Mouse (Mus musculus): ENCODE results near the gene Cmya5. TPM values are rescaled to one million over a fixed set of nuclear protein-coding genes. Genes with fewer than 3 reads are reported as not detected.
A peak's percentile ranks its signal among the peaks of the same experiment; 100 is the strongest.
"Not testable (repeated sequence)": the region's sequence is repeated elsewhere in the genome, so short reads cannot be mapped to it uniquely, and the experiment has no call there.

Gene Cmya5
- total RNA-seq, 2 experiments from 2014 or later, result 179 to 186 TPM

GRCm38 (mm10) chr13:93128961-93129360 is 15.6 kb downstream of the Cmya5 start:
- intact Hi-C loops (cut with DNase I), result no loop called here
- DNase-seq, result no peak

- no peak for DNase-seq
- intact Hi-C loops (cut with DNase I), result no loop called here
Observed at GRCm38 (mm10) chr13:93128111-93128860, 16.2 kb downstream of the Cmya5 start.

- intact Hi-C loops (cut with DNase I), result no loop called here
- no peak for DNase-seq
Observed at GRCm38 (mm10) chr13:93122321-93122720, 22.2 kb downstream of the Cmya5 start.

GRCm38 (mm10) chr13:93117241-93117640 is 27.3 kb downstream of the Cmya5 start:
- no peak for DNase-seq
- intact Hi-C loops (cut with DNase I), result no loop called here

GRCm38 (mm10) chr13:93102340-93103090 is 42.0 kb downstream of the Cmya5 start:
- intact Hi-C loops (cut with DNase I), result no loop called here
- DNase-seq, result no peak

- intact Hi-C loops (cut with DNase I), result no loop called here
- DNase-seq, result no peak
Observed at GRCm38 (mm10) chr13:93098596-93098995, 45.9 kb downstream of the Cmya5 start.

GRCm38 (mm10) chr13:93096643-93097042 is 47.9 kb downstream of the Cmya5 start:
- intact Hi-C loops (cut with DNase I), result no loop called here
- no peak for DNase-seq

- intact Hi-C loops (cut with DNase I), result no loop called here
- DNase-seq, result no peak
Observed at GRCm38 (mm10) chr13:93095097-93095791, 49.3 kb downstream of the Cmya5 start.

GRCm38 (mm10) chr13:93094204-93094935 is 50.2 kb downstream of the Cmya5 start:
- no peak for DNase-seq
- intact Hi-C loops (cut with DNase I), result no loop called here

GRCm38 (mm10) chr13:93093697-93094096 is 50.8 kb downstream of the Cmya5 start:
- no peak for DNase-seq
- intact Hi-C loops (cut with DNase I), result no loop called here

GRCm38 (mm10) chr13:93092916-93093429 is 51.6 kb downstream of the Cmya5 start:
- intact Hi-C loops (cut with DNase I), result no loop called here
- DNase-seq, result no peak

GRCm38 (mm10) chr13:93091866-93092455 is 52.6 kb downstream of the Cmya5 start:
- peak; percentile 22 to 66 for DNase-seq
- intact Hi-C loops (cut with DNase I), result no loop called here

GRCm38 (mm10) chr13:93091176-93091575 is 53.3 kb downstream of the Cmya5 start:
- intact Hi-C loops (cut with DNase I), result no loop called here
- no peak for DNase-seq

- intact Hi-C loops (cut with DNase I), result no loop called here
- DNase-seq, result no peak
Observed at GRCm38 (mm10) chr13:93089481-93089880, 55.0 kb downstream of the Cmya5 start.

GRCm38 (mm10) chr13:93085711-93086110 is 58.8 kb downstream of the Cmya5 start:
- no peak for DNase-seq
- intact Hi-C loops (cut with DNase I), result no loop called here

GRCm38 (mm10) chr13:93082324-93082723 is 62.2 kb downstream of the Cmya5 start:
- intact Hi-C loops (cut with DNase I), result not testable (repeated sequence)

GRCm38 (mm10) chr13:93080859-93081258 is 63.7 kb downstream of the Cmya5 start:
- no peak for DNase-seq
- intact Hi-C loops (cut with DNase I), result no loop called here

More at GRCm38 (mm10) chr13:93082324-93082723, 62.2 kb downstream of the Cmya5 start:
- not testable (repeated sequence) for DNase-seq

GRCm38 (mm10) chr13:93074147-93074641 is 70.3 kb downstream of the Cmya5 start:
- no peak for DNase-seq
- intact Hi-C loops (cut with DNase I), result loop anchor here (5.0 kb wide), 1 partner anchor 322 kb away; no protein-coding TSS in a partner anchor

GRCm38 (mm10) chr13:93073595-93073994 is 70.9 kb downstream of the Cmya5 start:
- peak in 1 of 2 experiments; percentile 17 for DNase-seq
- intact Hi-C loops (cut with DNase I), result loop anchor here (5.0 kb wide), 1 partner anchor 321 kb away; no protein-coding TSS in a partner anchor

Measured in heart, postnatal 14 days (tissue).